Mouse (Mus musculus) midbrain, embryonic 11.5 days (tissue): ENCODE results near the gene Med31. TPM values are rescaled to one million over a fixed set of nuclear protein-coding genes. Genes with fewer than 3 reads are reported as not detected.

Experiments used
- ATAC-seq: fragments of 200-750 bp; cut with Nextera tagmentation; 2 replicates; pipeline ENCODE4 v1.8.0; 2017; ENCODE audit warnings: moderate TSS enrichment, moderate library complexity; ENCODE audit not compliant: low FRiP score
- DNase-seq: peaks from one replicate; pipeline ENCODE4 v3.0.0; 2015; ENCODE audit warnings: low spot score; ENCODE audit errors: missing footprints
- H3K27ac ChIP-seq: fragments of 300-500 bp; sonication (generic); 2 replicates; pipeline ENCODE4 v1.5.1; 2014; ENCODE audit warnings: low read depth, low read length
- H3K27me3 ChIP-seq: fragments of 300-500 bp; sonication (generic); 2 replicates; pipeline ENCODE4 v1.6.1; 2014; ENCODE audit warnings: mild to moderate bottlenecking, low read length, moderate library complexity, mixed read lengths; ENCODE audit not compliant: control insufficient read depth, insufficient read depth
- H3K36me3 ChIP-seq: fragments of 300-500 bp; sonication (generic); 2 replicates; pipeline ENCODE4 v1.6.1; 2014; ENCODE audit warnings: mild to moderate bottlenecking, low read length, moderate library complexity, mixed read lengths; ENCODE audit not compliant: control insufficient read depth, insufficient read depth
- H3K4me1 ChIP-seq: fragments of 300-500 bp; sonication (generic); 2 replicates; pipeline ENCODE4 v1.6.1; 2014; ENCODE audit warnings: low read length; ENCODE audit not compliant: control insufficient read depth, insufficient read depth
- H3K4me2 ChIP-seq: fragments of 300-500 bp; sonication (generic); 2 replicates; pipeline ENCODE4 v1.6.1; 2014; ENCODE audit warnings: mild to moderate bottlenecking, moderate library complexity
- H3K4me3 ChIP-seq: fragments of 300-500 bp; sonication (generic); 2 replicates; pipeline ENCODE4 v1.5.1; 2014; ENCODE audit warnings: low read depth, low read length
- H3K9ac ChIP-seq: fragments of 300-500 bp; sonication (generic); 2 replicates; pipeline ENCODE4 v1.6.1; 2014; ENCODE audit warnings: low read length
- H3K9me3 ChIP-seq: fragments of 300-500 bp; sonication (generic); 2 replicates; pipeline ENCODE4 v1.6.1; 2016; ENCODE audit warnings: low read length; ENCODE audit not compliant: control insufficient read depth
- WGBS: fragments of 180-500 bp; shearing (Covaris S2); extraction: QIAGEN DNeasy Blood & Tissue Kit; methylation state at CpG from one replicate; pipeline ENCODE4 v1.1.7; 2014; 5-methylcytosine and 5-hydroxymethylcytosine counted together
- polyA plus RNA-seq: library from polyadenylated mRNA; unstranded; fragments of >200 nt; fragmentation: Nextera tagmentation; extraction: Ambion mirVana; gene quantifications from 2 replicates; pipeline ENCODE4 v1.2.1, GENCODE M21; 2014

Gene Med31
- polyA plus RNA-seq, 1 experiment from 2014 or later: 56.7 TPM

- under 1% methylated on average over 42 of the region's 42 CpGs for WGBS
- Histone ChIP-seq H3K27me3 (no peaks in the 10 kb centered on the region), H3K9ac (peak within 1 kb of the TSS; percentile 83), H3K4me2 (peak within 1 kb of the TSS; percentile 91), H3K27ac (peak within 1 kb of the TSS; percentile 27), H3K36me3 (no peaks in the 10 kb centered on the region; the same call in 1 of the 2 replicates), H3K4me3 (peak within 1 kb of the TSS; percentile 72), H3K4me1 (peaks cover 24% of the 10 kb centered on the region), H3K9me3 (no peaks in the 10 kb centered on the region)
- DNase-seq (peak; percentile 98), ATAC-seq (peak; percentile 95)
These were observed 8.1 kb downstream of the Med31 start, which contains the start of the genes 4933427D14Rik and Txndc17 for GRCm38 (mm10) chr11:72207204-72207833. TSS of gene 4933427D14Rik (minus strand) at chr11:72207459. TSS of gene Txndc17 (plus strand) at chr11:72207547.

- Histone ChIP-seq H3K36me3 (no peaks in the 10 kb centered on the region; the same call in 1 of the 2 replicates), H3K9ac (peak within 1 kb of the TSS; percentile 83), H3K4me2 (peak within 1 kb of the TSS; percentile 91), H3K27me3 (no peaks in the 10 kb centered on the region), H3K9me3 (no peaks in the 10 kb centered on the region), H3K4me3 (peak within 1 kb of the TSS; percentile 72), H3K4me1 (peaks cover 24% of the 10 kb centered on the region), H3K27ac (peak within 1 kb of the TSS; percentile 27)
- ATAC-seq (peak; percentile 53), DNase-seq (peak; percentile 94)
- WGBS: under 1% methylated on average over 43 of the region's 43 CpGs
These were observed 8.8 kb downstream of the Med31 start, which contains the start of gene Gm43951 for GRCm38 (mm10) chr11:72206341-72207203. TSS of gene Gm43951 (minus strand) at chr11:72206840.

- no peak for DNase-seq
- Histone ChIP-seq H3K9me3 (no peaks in the 10 kb centered on the region), H3K4me3 (peak overlapping the region; percentile 72; the same call in 1 of the 2 replicates), H3K9ac (no peak overlapping the region), H3K4me1 (peaks cover 24% of the 10 kb centered on the region), H3K27ac (no peak overlapping the region), H3K4me2 (peak overlapping the region; percentile 91; the same call in 1 of the 2 replicates), H3K36me3 (no peaks in the 10 kb centered on the region; the same call in 1 of the 2 replicates), H3K27me3 (no peaks in the 10 kb centered on the region)
- WGBS: 84% methylated on average over 6 of the region's 6 CpGs
- ATAC-seq: no peak
These were observed 10.1 kb downstream of the Med31 start for GRCm38 (mm10) chr11:72205256-72205655.

- Histone ChIP-seq H3K4me2 (no peak overlapping the region), H3K4me1 (peaks cover 24% of the 10 kb centered on the region), H3K27ac (no peak overlapping the region), H3K4me3 (no peak overlapping the region), H3K27me3 (no peaks in the 10 kb centered on the region), H3K36me3 (peaks cover under 1% of the 10 kb centered on the region; the same call in 1 of the 2 replicates), H3K9me3 (no peaks in the 10 kb centered on the region), H3K9ac (no peak overlapping the region)
- 67% methylated on average over 1 of the region's 1 CpGs for WGBS
- ATAC-seq (no peak), DNase-seq (no peak)
These were observed 12.0 kb downstream of the Med31 start for GRCm38 (mm10) chr11:72203440-72203839.

- H3K36me3 ChIP-seq: peaks cover 11% of the 10 kb centered on the region; the same call in 1 of the 2 replicates
- 94% methylated on average over 8 of the region's 8 CpGs for WGBS
- no peak for ATAC-seq
These were observed 18.9 kb downstream of the Med31 start for GRCm38 (mm10) chr11:72196506-72196905.

GRCm38 (mm10) chr11:72194259-72194658 is 21.1 kb downstream of the Med31 start:
- H3K9me3 ChIP-seq: no peaks in the 10 kb centered on the region
- H3K4me3 ChIP-seq: no peak overlapping the region
- DNase-seq (peak; percentile 54), ATAC-seq (no peak)
- no peaks in the 10 kb centered on the region for H3K4me1 ChIP-seq
- no peak overlapping the region for H3K27ac ChIP-seq
- peaks cover 14% of the 10 kb centered on the region; the same call in 1 of the 2 replicates for H3K36me3 ChIP-seq
- no peaks in the 10 kb centered on the region for H3K27me3 ChIP-seq
- no peak overlapping the region for H3K4me2 ChIP-seq
- no peak overlapping the region for H3K9ac ChIP-seq
- WGBS: 98% methylated on average over 2 of the region's 2 CpGs

More at GRCm38 (mm10) chr11:72196506-72196905, 18.9 kb downstream of the Med31 start:
- DNase-seq: peak; percentile 65
- Histone ChIP-seq H3K9me3 (no peaks in the 10 kb centered on the region), H3K9ac (no peak overlapping the region), H3K27me3 (no peaks in the 10 kb centered on the region), H3K4me2 (no peak overlapping the region), H3K27ac (no peak overlapping the region), H3K4me1 (no peaks in the 10 kb centered on the region), H3K4me3 (no peak overlapping the region)

GRCm38 (mm10) chr11:72190857-72191256 is 24.5 kb downstream of the Med31 start:
- H3K36me3 ChIP-seq: peaks cover 10% of the 10 kb centered on the region
- H3K4me1 ChIP-seq: no peaks in the 10 kb centered on the region
- peak; percentile 39 for DNase-seq
- H3K9me3 ChIP-seq: no peaks in the 10 kb centered on the region
- H3K4me3 ChIP-seq: no peak overlapping the region
- ATAC-seq: no peak
- no peak overlapping the region for H3K9ac ChIP-seq
- no peak overlapping the region for H3K4me2 ChIP-seq
- WGBS: 73% methylated on average over 1 of the region's 1 CpGs
- H3K27me3 ChIP-seq: no peaks in the 10 kb centered on the region
- H3K27ac ChIP-seq: no peak overlapping the region

GRCm38 (mm10) chr11:72184252-72184651 is 31.1 kb downstream of the Med31 start:
- WGBS: 84% methylated on average over 4 of the region's 4 CpGs
- H3K27ac ChIP-seq: no peak overlapping the region
- H3K9me3 ChIP-seq: no peaks in the 10 kb centered on the region
- H3K27me3 ChIP-seq: no peaks in the 10 kb centered on the region
- H3K9ac ChIP-seq: no peak overlapping the region
- peaks cover 8% of the 10 kb centered on the region for H3K36me3 ChIP-seq
- ATAC-seq (no peak), DNase-seq (peak; percentile 60)
- no peak overlapping the region for H3K4me2 ChIP-seq
- H3K4me3 ChIP-seq: no peak overlapping the region
- no peaks in the 10 kb centered on the region for H3K4me1 ChIP-seq
